Mouse (Mus musculus): ENCODE measurements at regions not wholly inside any gene's neighbourhood (a gene's known extent, or its start where the extent isn't known, plus 50 kb on each side); places are given as distances from the start of the nearest gene placed in this dataset.

DNA sequence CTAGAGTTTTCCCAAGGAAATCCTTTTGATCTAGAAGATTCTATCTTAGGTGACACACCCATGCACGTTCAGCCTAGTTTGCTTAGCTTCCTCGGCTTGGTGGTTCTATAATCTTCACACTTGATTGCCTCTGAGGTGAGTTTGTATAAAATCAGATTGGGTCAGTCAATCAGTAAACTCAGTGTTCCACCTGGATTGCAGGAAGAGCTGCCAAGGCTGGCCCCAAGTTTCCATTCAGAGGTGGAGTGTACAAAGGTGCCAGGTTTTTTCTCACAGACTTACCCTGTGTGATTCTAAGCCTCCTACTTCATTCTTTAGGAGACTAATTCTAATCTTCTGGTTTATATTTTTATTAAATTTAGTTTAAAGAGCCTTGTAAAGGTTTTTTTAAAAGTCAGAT lies 95.6 kb upstream of the Zeb2 start:
- no peak overlapping the region for H3K4me3 ChIP-seq (ENCODE audit: low read depth, low read length)
- H3K27me3 ChIP-seq (ENCODE audit: control insufficient read depth, insufficient read depth, low read length): no peaks in the 10 kb centered on the region
- DNase-seq (ENCODE audit: low spot score): no peak
- H3K9ac ChIP-seq (ENCODE audit: low read length): no peak overlapping the region
- no peaks in the 10 kb centered on the region for H3K9me3 ChIP-seq (ENCODE audit: control insufficient read depth, low read length)
- H3K27ac ChIP-seq (ENCODE audit: low read depth, low read length): no peak overlapping the region
- WGBS: 85% methylated on average over 2 of the region's 2 CpGs
- no peak for ATAC-seq (ENCODE audit: insufficient read depth, low FRiP score, low TSS enrichment)
- no peaks in the 10 kb centered on the region for H3K36me3 ChIP-seq (ENCODE audit: control insufficient read depth, insufficient read depth, low read length)
- no peaks in the 10 kb centered on the region for H3K4me1 ChIP-seq (ENCODE audit: control insufficient read depth, insufficient read depth, low read length)
- no peak overlapping the region for H3K4me2 ChIP-seq (ENCODE audit: low read depth)

- Histone ChIP-seq H3K4me1 (ENCODE audit: control insufficient read depth, insufficient read depth, low read length) (no peaks in the 10 kb centered on the region), H3K4me2 (ENCODE audit: low read depth) (no peak overlapping the region), H3K9me3 (ENCODE audit: control insufficient read depth, low read length) (no peaks in the 10 kb centered on the region), H3K9ac (ENCODE audit: low read length) (no peak overlapping the region), H3K27me3 (ENCODE audit: control insufficient read depth, insufficient read depth, low read length) (no peaks in the 10 kb centered on the region), H3K27ac (ENCODE audit: low read depth, low read length) (no peak overlapping the region), H3K36me3 (ENCODE audit: control insufficient read depth, insufficient read depth, low read length) (no peaks in the 10 kb centered on the region), H3K4me3 (ENCODE audit: low read depth, low read length) (no peak overlapping the region)
- WGBS: 97% methylated on average over 6 of the region's 6 CpGs
- DNase-seq (ENCODE audit: low spot score) (no peak), ATAC-seq (ENCODE audit: insufficient read depth, low FRiP score, low TSS enrichment) (no peak)
Observed at GRCm38 (mm10) chr2:45208526-45208925, 91.3 kb upstream of the Zeb2 start.

DNA sequence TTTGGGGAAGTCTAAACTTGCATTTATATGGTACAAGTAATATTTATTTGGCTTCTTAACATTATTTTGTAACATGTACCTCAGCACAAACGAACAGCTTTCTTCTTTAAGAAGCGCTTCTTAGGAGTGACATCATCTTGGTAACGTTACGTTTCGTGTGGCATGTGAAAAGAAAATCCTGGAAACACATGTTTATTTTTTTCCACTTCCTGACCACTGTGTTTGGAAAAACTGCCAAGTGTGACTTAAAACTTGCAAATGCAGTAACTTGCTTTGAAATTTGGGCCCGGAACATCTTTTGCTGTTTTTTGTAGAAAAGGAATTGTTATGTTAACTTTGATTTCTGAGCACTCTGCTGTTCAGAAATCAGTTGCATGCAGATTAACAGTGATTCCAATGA lies 88.6 kb upstream of the Zeb2 start:
- no peaks in the 10 kb centered on the region for H3K4me1 ChIP-seq (ENCODE audit: control insufficient read depth, insufficient read depth, low read length)
- H3K36me3 ChIP-seq (ENCODE audit: control insufficient read depth, insufficient read depth, low read length): no peaks in the 10 kb centered on the region
- ATAC-seq (ENCODE audit: insufficient read depth, low FRiP score, low TSS enrichment): no peak
- no peak for DNase-seq (ENCODE audit: low spot score)
- no peaks in the 10 kb centered on the region for H3K27me3 ChIP-seq (ENCODE audit: control insufficient read depth, insufficient read depth, low read length)
- H3K4me3 ChIP-seq (ENCODE audit: low read depth, low read length): no peak overlapping the region
- H3K9me3 ChIP-seq (ENCODE audit: control insufficient read depth, low read length): no peaks in the 10 kb centered on the region
- H3K4me2 ChIP-seq (ENCODE audit: low read depth): no peak overlapping the region
- H3K27ac ChIP-seq (ENCODE audit: low read depth, low read length): no peak overlapping the region
- no peak overlapping the region for H3K9ac ChIP-seq (ENCODE audit: low read length)
- WGBS: 54% methylated on average over 6 of the region's 6 CpGs

DNA sequence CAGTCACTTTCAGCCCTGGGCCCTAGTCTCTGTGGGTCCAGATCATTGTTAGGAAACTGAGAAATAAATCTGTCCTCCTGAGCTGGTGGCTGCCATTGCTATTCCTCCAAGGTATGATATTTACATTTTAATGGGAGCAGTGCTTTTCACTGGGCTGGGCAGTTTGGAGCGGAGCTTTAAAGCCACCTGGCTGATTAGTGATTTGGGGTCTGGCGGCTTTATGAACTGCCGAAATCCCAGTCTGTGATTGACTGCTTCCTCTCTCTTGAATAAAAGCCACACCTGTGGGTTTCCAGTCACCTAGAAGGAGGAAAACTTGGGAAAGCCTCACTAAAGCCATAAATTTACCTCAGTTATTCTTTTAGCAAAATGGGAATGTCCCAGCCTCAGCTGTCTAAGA lies 88.0 kb upstream of the Zeb2 start:
- no peaks in the 10 kb centered on the region for H3K4me1 ChIP-seq (ENCODE audit: control insufficient read depth, insufficient read depth, low read length)
- 40% methylated on average over 3 of the region's 3 CpGs for WGBS
- H3K36me3 ChIP-seq (ENCODE audit: control insufficient read depth, insufficient read depth, low read length): no peaks in the 10 kb centered on the region
- no peak overlapping the region for H3K9ac ChIP-seq (ENCODE audit: low read length)
- DNase-seq (ENCODE audit: low spot score) (no peak), ATAC-seq (ENCODE audit: insufficient read depth, low FRiP score, low TSS enrichment) (no peak)
- no peak overlapping the region for H3K4me2 ChIP-seq (ENCODE audit: low read depth)
- no peak overlapping the region for H3K27ac ChIP-seq (ENCODE audit: low read depth, low read length)
- H3K27me3 ChIP-seq (ENCODE audit: control insufficient read depth, insufficient read depth, low read length): no peaks in the 10 kb centered on the region
- H3K4me3 ChIP-seq (ENCODE audit: low read depth, low read length): no peak overlapping the region
- no peaks in the 10 kb centered on the region for H3K9me3 ChIP-seq (ENCODE audit: control insufficient read depth, low read length)

GRCm38 (mm10) chr2:45197955-45198631 lies 80.9 kb upstream of the Zeb2 start:
- no peak overlapping the region for H3K27ac ChIP-seq (ENCODE audit: low read depth, low read length)
- ATAC-seq (ENCODE audit: insufficient read depth, low FRiP score, low TSS enrichment) (no peak), DNase-seq (ENCODE audit: low spot score) (no peak)
- H3K9ac ChIP-seq (ENCODE audit: low read length): no peak overlapping the region
- no peaks in the 10 kb centered on the region for H3K4me1 ChIP-seq (ENCODE audit: control insufficient read depth, insufficient read depth, low read length)
- H3K36me3 ChIP-seq (ENCODE audit: control insufficient read depth, insufficient read depth, low read length): no peaks in the 10 kb centered on the region
- WGBS: 77% methylated on average over 13 of the region's 13 CpGs
- H3K4me3 ChIP-seq (ENCODE audit: low read depth, low read length): no peak overlapping the region
- no peaks in the 10 kb centered on the region for H3K27me3 ChIP-seq (ENCODE audit: control insufficient read depth, insufficient read depth, low read length)
- no peak overlapping the region for H3K4me2 ChIP-seq (ENCODE audit: low read depth)
- H3K9me3 ChIP-seq (ENCODE audit: control insufficient read depth, low read length): no peaks in the 10 kb centered on the region

GRCm38 (mm10) chr2:45197342-45197741 lies 80.1 kb upstream of the Zeb2 start:
- 79% methylated on average over 10 of the region's 10 CpGs for WGBS
- Histone ChIP-seq H3K4me2 (ENCODE audit: low read depth) (no peak overlapping the region), H3K9me3 (ENCODE audit: control insufficient read depth, low read length) (no peaks in the 10 kb centered on the region), H3K4me1 (ENCODE audit: control insufficient read depth, insufficient read depth, low read length) (no peaks in the 10 kb centered on the region), H3K36me3 (ENCODE audit: control insufficient read depth, insufficient read depth, low read length) (no peaks in the 10 kb centered on the region), H3K27ac (ENCODE audit: low read depth, low read length) (no peak overlapping the region), H3K9ac (ENCODE audit: low read length) (no peak overlapping the region), H3K27me3 (ENCODE audit: control insufficient read depth, insufficient read depth, low read length) (no peaks in the 10 kb centered on the region), H3K4me3 (ENCODE audit: low read depth, low read length) (no peak overlapping the region)
- no peak for ATAC-seq (ENCODE audit: insufficient read depth, low FRiP score, low TSS enrichment)
- no peak for DNase-seq (ENCODE audit: low spot score)

GRCm38 (mm10) chr2:45196511-45196910 lies 79.3 kb upstream of the Zeb2 start:
- Histone ChIP-seq H3K4me1 (ENCODE audit: control insufficient read depth, insufficient read depth, low read length) (no peaks in the 10 kb centered on the region), H3K27me3 (ENCODE audit: control insufficient read depth, insufficient read depth, low read length) (no peaks in the 10 kb centered on the region), H3K27ac (ENCODE audit: low read depth, low read length) (no peak overlapping the region), H3K9ac (ENCODE audit: low read length) (no peak overlapping the region), H3K4me2 (ENCODE audit: low read depth) (no peak overlapping the region), H3K36me3 (ENCODE audit: control insufficient read depth, insufficient read depth, low read length) (no peaks in the 10 kb centered on the region), H3K4me3 (ENCODE audit: low read depth, low read length) (no peak overlapping the region), H3K9me3 (ENCODE audit: control insufficient read depth, low read length) (no peaks in the 10 kb centered on the region)
- no peak for ATAC-seq (ENCODE audit: insufficient read depth, low FRiP score, low TSS enrichment)
- WGBS: 95% methylated on average over 4 of the region's 4 CpGs
- no peak for DNase-seq (ENCODE audit: low spot score)

DNA sequence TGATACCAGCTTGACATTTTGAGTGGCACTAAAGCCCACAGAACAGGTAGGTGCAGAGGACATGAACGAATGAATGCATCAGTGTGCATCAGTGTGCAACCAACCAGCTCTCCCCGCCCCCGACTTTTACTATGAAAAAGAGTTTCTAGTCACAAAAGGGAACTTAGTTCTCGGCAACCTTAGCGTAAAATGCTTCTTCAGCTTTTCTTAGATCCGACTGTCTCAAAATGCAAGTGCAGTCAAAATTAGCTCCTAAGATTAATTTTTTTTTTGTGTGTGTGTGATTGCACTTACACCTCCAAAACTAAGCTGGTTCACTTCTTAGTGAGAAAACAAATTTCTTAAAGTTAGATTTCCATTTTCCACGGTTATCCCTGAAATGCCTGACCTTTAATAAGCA lies 77.1 kb upstream of the Zeb2 start:
- Histone ChIP-seq H3K9me3 (ENCODE audit: control insufficient read depth, low read length) (no peaks in the 10 kb centered on the region), H3K4me1 (ENCODE audit: control insufficient read depth, insufficient read depth, low read length) (no peaks in the 10 kb centered on the region), H3K4me3 (ENCODE audit: low read depth, low read length) (no peak overlapping the region), H3K9ac (ENCODE audit: low read length) (no peak overlapping the region), H3K4me2 (ENCODE audit: low read depth) (no peak overlapping the region), H3K27me3 (ENCODE audit: control insufficient read depth, insufficient read depth, low read length) (no peaks in the 10 kb centered on the region), H3K36me3 (ENCODE audit: control insufficient read depth, insufficient read depth, low read length) (no peaks in the 10 kb centered on the region), H3K27ac (ENCODE audit: low read depth, low read length) (no peak overlapping the region)
- 86% methylated on average over 7 of the region's 7 CpGs for WGBS
- DNase-seq (ENCODE audit: low spot score) (no peak), ATAC-seq (ENCODE audit: insufficient read depth, low FRiP score, low TSS enrichment) (no peak)

DNA sequence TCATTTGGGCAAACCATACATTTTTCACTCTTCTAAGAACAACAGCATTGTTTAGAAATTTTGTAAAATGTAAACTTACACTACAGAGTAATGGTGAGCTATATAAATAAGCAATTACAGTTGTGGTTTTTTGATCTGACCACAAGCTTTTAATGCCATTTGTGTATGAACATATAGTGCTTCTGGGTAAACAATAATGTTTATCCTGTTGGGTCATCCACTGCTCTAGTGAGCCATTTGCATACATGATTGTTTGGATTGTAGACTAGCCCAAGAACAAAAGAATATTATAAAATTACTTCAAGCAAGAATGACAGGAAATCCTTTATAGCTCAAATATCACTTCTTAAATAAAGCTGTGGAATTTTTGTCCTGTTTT lies 68.4 kb upstream of the Zeb2 start:
- no peak for DNase-seq (ENCODE audit: low spot score)
- H3K36me3 ChIP-seq (ENCODE audit: control insufficient read depth, insufficient read depth, low read length): no peaks in the 10 kb centered on the region
- no peak overlapping the region for H3K4me3 ChIP-seq (ENCODE audit: low read depth, low read length)
- no peak overlapping the region for H3K4me2 ChIP-seq (ENCODE audit: low read depth)
- H3K27me3 ChIP-seq (ENCODE audit: control insufficient read depth, insufficient read depth, low read length): no peaks in the 10 kb centered on the region
- H3K9me3 ChIP-seq (ENCODE audit: control insufficient read depth, low read length): no peaks in the 10 kb centered on the region
- ATAC-seq (ENCODE audit: insufficient read depth, low FRiP score, low TSS enrichment): no peak
- peaks cover 2% of the 10 kb centered on the region; the same call in 1 of the 2 replicates for H3K4me1 ChIP-seq (ENCODE audit: control insufficient read depth, insufficient read depth, low read length)
- no peak overlapping the region for H3K27ac ChIP-seq (ENCODE audit: low read depth, low read length)
- H3K9ac ChIP-seq (ENCODE audit: low read length): no peak overlapping the region
